ENCODE assay signal across 27 mouse cellular contexts in genomic region chr17:73102538-73102937, GRCm38 (mm10). TPM values are rescaled to one million over a fixed set of nuclear protein-coding genes. Genes with fewer than 3 reads are reported as not detected.
DNase-seq lines count a peak whose midpoint lies in the region; ATAC-seq and TF ChIP-seq lines count a peak whose summit lies in the region.
"Had no signal": no experiment of that assay in that cellular context is flagged by ENCODE, and none has a peak within 500 bp of the region (broad histone marks: within the 10 kb centered on the region; RNA-seq: fewer than 3 reads in every experiment).

No protein-coding gene starts in this region.

- no peaks in the 10 kb centered on the region for H3K36me3 ChIP-seq in kidney, adult 2 months (ENCODE audit: control insufficient read depth, insufficient read depth, low read length)
- H3K36me3 ChIP-seq in lung, postnatal 0 days (ENCODE audit: insufficient read depth, low read length) = no peaks in the 10 kb centered on the region
- H3K36me3 ChIP-seq in intestine, embryonic 16.5 days (ENCODE audit: control insufficient read depth, insufficient read depth, low read length) = no peaks in the 10 kb centered on the region
- H3K36me3 ChIP-seq: embryonic facial prominence, embryonic 13.5 days; embryonic facial prominence, embryonic 15.5 days; forebrain, embryonic 10.5 days; forebrain, embryonic 12.5 days; G1E had no signal

- peaks cover 3% of the 10 kb centered on the region; the same call in 1 of the 2 replicates for H3K4me1 ChIP-seq in kidney, adult 2 months (ENCODE audit: control insufficient read depth, insufficient read depth, low read length)
- H3K4me1 ChIP-seq in lung, postnatal 0 days (ENCODE audit: insufficient read depth, low read depth, low read length) = no peaks in the 10 kb centered on the region
- no peaks in the 10 kb centered on the region for H3K4me1 ChIP-seq in brown adipose tissue, adult 24 weeks (ENCODE audit: control insufficient read depth, insufficient read depth, insufficient read length, low read length)
- no peaks in the 10 kb centered on the region for H3K4me1 ChIP-seq in intestine, embryonic 16.5 days (ENCODE audit: control insufficient read depth, insufficient read depth, low read length)
- H3K4me1 ChIP-seq: embryonic facial prominence, embryonic 13.5 days; embryonic facial prominence, embryonic 15.5 days had no signal

- 0 out of 2 replicates have a peak, but pooled peaks have one; percentile 39 for TF ChIP-seq EP300 in lung, postnatal 0 days (IDR thresholded peaks at IDR 0.05)

- ATAC-seq in lung, postnatal 0 days = no peak
- no peak for ATAC-seq in intestine, embryonic 16.5 days
- ATAC-seq: activated CD4-positive, CD25-positive, alpha-beta regulatory T cell, adult 4 months; forebrain, embryonic 14.5 days; forebrain, embryonic 16.5 days; Patski had no signal

- H3K9ac ChIP-seq in lung, postnatal 0 days (replicated peaks; ENCODE audit: low read depth) = no peak overlapping the region
- H3K9ac ChIP-seq in intestine, embryonic 16.5 days (ENCODE audit: low read depth, low read length) = no peak overlapping the region
- H3K9ac ChIP-seq: embryonic facial prominence, embryonic 13.5 days; embryonic facial prominence, embryonic 15.5 days; forebrain, embryonic 12.5 days had no signal

- no peaks in the 10 kb centered on the region for H3K9me3 ChIP-seq in lung, postnatal 0 days (ENCODE audit: low read length)
- H3K9me3 ChIP-seq in intestine, embryonic 16.5 days (ENCODE audit: control insufficient read depth, low read length) = no peaks in the 10 kb centered on the region
- H3K9me3 ChIP-seq: embryonic facial prominence, embryonic 13.5 days; embryonic facial prominence, embryonic 15.5 days; forebrain, embryonic 10.5 days; forebrain, embryonic 12.5 days had no signal

- 0 out of 2 replicates have a peak overlapping the region, but pooled peaks have one; percentile 20 for H3K27ac ChIP-seq in kidney, adult 2 months (ENCODE audit: insufficient read depth, low read depth, low read length)
- H3K27ac ChIP-seq in lung, postnatal 0 days (ENCODE audit: low read length) = no peak overlapping the region
- H3K27ac ChIP-seq in brown adipose tissue, adult 24 weeks (replicated peaks; ENCODE audit: low read depth, low read length) = peak overlapping the region; percentile 20
- H3K27ac ChIP-seq in intestine, embryonic 16.5 days (ENCODE audit: low read length) = no peak overlapping the region
- H3K27ac ChIP-seq: embryonic facial prominence, embryonic 13.5 days; embryonic facial prominence, embryonic 15.5 days; forebrain, embryonic 10.5 days; forebrain, embryonic 12.5 days had no signal

- H3K4me2 ChIP-seq in lung, postnatal 0 days (replicated peaks; ENCODE audit: low read depth, low read length) = no peak overlapping the region
- no peak overlapping the region for H3K4me2 ChIP-seq in intestine, embryonic 16.5 days (ENCODE audit: low read depth, low read length)
- H3K4me2 ChIP-seq: embryonic facial prominence, embryonic 13.5 days; embryonic facial prominence, embryonic 15.5 days; forebrain, embryonic 12.5 days had no signal

- TF ChIP-seq POLR2A in kidney, adult 2 months (IDR thresholded peaks at IDR 0.05; ENCODE audit: low read depth, low read length) = no peak

- WGBS in kidney, adult 2 months = 73% methylated on average over 4 of the region's 4 CpGs
- WGBS in lung, postnatal 0 days = 56% methylated on average over 4 of the region's 4 CpGs
- WGBS in intestine, embryonic 16.5 days = 77% methylated on average over 4 of the region's 4 CpGs

- no peaks in the 10 kb centered on the region for H3K27me3 ChIP-seq in kidney, adult 2 months (replicated peaks; ENCODE audit: control insufficient read depth, insufficient read depth, low read length)
- no peaks in the 10 kb centered on the region for H3K27me3 ChIP-seq in lung, postnatal 0 days (replicated peaks; ENCODE audit: insufficient read depth, low read length)
- H3K27me3 ChIP-seq in intestine, embryonic 16.5 days (replicated peaks; ENCODE audit: control insufficient read depth, insufficient read depth, low read length) = no peaks in the 10 kb centered on the region
- H3K27me3 ChIP-seq: embryonic facial prominence, embryonic 13.5 days; embryonic facial prominence, embryonic 15.5 days; forebrain, embryonic 12.5 days; Patski had no signal

- no peak for TF ChIP-seq CTCF in kidney, adult 2 months (conservative IDR thresholded peaks at IDR 0.05; ENCODE audit: insufficient read depth, insufficient read length, low read depth, low read length)
- no peak for TF ChIP-seq CTCF in lung, postnatal 0 days (IDR thresholded peaks at IDR 0.05)

- peak; percentile 29 for DNase-seq in kidney, adult 2 months
- DNase-seq in kidney, postnatal 4 days = no peak
- no peak for DNase-seq in lung, postnatal 0 days (ENCODE audit: low spot score)
- no peak for DNase-seq in lung, postnatal 4 days
- DNase-seq in R1 (ENCODE audit: low read depth, low spot score) = peak; percentile 94
- no peak for DNase-seq in cerebellum, adult 11-12 months
- DNase-seq: adrenal gland, adult 2 months; adrenal gland, postnatal 10 days; adrenal gland, postnatal 25 days; cerebellum, adult 18-20 months; cerebellum, adult 8-10 months; cerebellum, adult 9-11 months; cerebellum, postnatal 14 days; cerebellum, postnatal 36 days; embryo, embryonic 11 days had no signal

- no peak overlapping the region for H3K4me3 ChIP-seq in kidney, adult 2 months (ENCODE audit: insufficient read depth, low read depth, low read length)
- no peak overlapping the region for H3K4me3 ChIP-seq in lung, postnatal 0 days (ENCODE audit: low read depth, low read length)
- H3K4me3 ChIP-seq in brown adipose tissue, adult 24 weeks (ENCODE audit: insufficient read depth, low read depth, low read length) = no peak overlapping the region
- no peak overlapping the region for H3K4me3 ChIP-seq in intestine, embryonic 16.5 days (ENCODE audit: low read length)
- H3K4me3 ChIP-seq: embryonic facial prominence, embryonic 13.5 days; embryonic facial prominence, embryonic 15.5 days; erythroblast, embryonic 14.5 days; forebrain, embryonic 10.5 days; forebrain, embryonic 12.5 days had no signal

RNA-seq across cellular contexts. Expression of gene Lclat1, which starts 5.2 kb away (rescaled TPM):
- 17.3 and 18.8 TPM in 2 replicates for polyA plus RNA-seq in kidney, adult 2 months (2012; rRNA removed)
- polyA plus RNA-seq in lung, postnatal 0 days (2015; fragmentation: Nextera tagmentation; extraction: Ambion mirVana) = 9.1 and 10.2 TPM in 2 replicates
- polyA plus RNA-seq in brown adipose tissue, adult 24 weeks (2012; ENCODE audit: insufficient read depth, insufficient read length, missing spikeins) = 11.6 and 12.8 TPM in 2 replicates
- 31.6 and 42.0 TPM in 2 replicates for polyA plus RNA-seq in intestine, embryonic 16.5 days (2015; fragmentation: Nextera tagmentation; extraction: Ambion mirVana)
- polyA plus RNA-seq: erythroblast, embryonic 14.5 days had no signal

Comparison
In these comparisons a context has a peak if more than half of its experiments do, and no peak if none do; other contexts are left out.
1. DNase-seq: peak in kidney, adult 2 months (single experiment) and R1 (single experiment); none in kidney, postnatal 4 days (0 of 2), lung, postnatal 0 days (single experiment), lung, postnatal 4 days (0 of 2) and cerebellum, adult 11-12 months (single experiment).
2. H3K27ac ChIP-seq: peak in kidney, adult 2 months (single experiment) and brown adipose tissue, adult 24 weeks (single experiment); none in lung, postnatal 0 days (single experiment) and intestine, embryonic 16.5 days (single experiment).